Mouse (Mus musculus) limb, embryonic 15.5 days (tissue): ENCODE results near the gene Rps29. TPM values are rescaled to one million over a fixed set of nuclear protein-coding genes. Genes with fewer than 3 reads are reported as not detected.

Source experiments
- ATAC-seq: fragments of 200-750 bp; cut with Nextera tagmentation; 2 replicates; pipeline ENCODE4 v1.8.0; 2017; ENCODE audit warnings: low read depth, moderate TSS enrichment; ENCODE audit not compliant: insufficient number of reproducible peaks, low FRiP score, low TSS enrichment
- H3K27ac ChIP-seq: fragments of 300-500 bp; sonication (generic); 2 replicates; pipeline ENCODE4 v1.5.1; 2015; ENCODE audit warnings: moderate library complexity, mild to moderate bottlenecking, inconsistent platforms
- H3K27me3 ChIP-seq: fragments of 300-500 bp; sonication (generic); 2 replicates; pipeline ENCODE4 v1.6.1; 2015; ENCODE audit warnings: inconsistent platforms
- H3K36me3 ChIP-seq: fragments of 300-500 bp; sonication (generic); 2 replicates; pipeline ENCODE4 v1.6.1; 2015; ENCODE audit warnings: inconsistent platforms
- H3K4me1 ChIP-seq: fragments of 300-500 bp; sonication (generic); 2 replicates; pipeline ENCODE4 v1.6.1; 2015; ENCODE audit warnings: inconsistent platforms
- H3K4me2 ChIP-seq: fragments of 300-500 bp; sonication (generic); 2 replicates; pipeline ENCODE4 v1.6.1; 2015; ENCODE audit warnings: mild to moderate bottlenecking, inconsistent platforms
- H3K4me3 ChIP-seq: fragments of 300-500 bp; sonication (generic); 2 replicates; pipeline ENCODE4 v1.5.1; 2015; ENCODE audit warnings: mild to moderate bottlenecking, inconsistent platforms
- H3K9ac ChIP-seq: fragments of 300-500 bp; sonication (generic); 2 replicates; pipeline ENCODE4 v1.6.1; 2015; ENCODE audit warnings: inconsistent platforms
- H3K9me3 ChIP-seq: fragments of 300-500 bp; sonication (generic); 2 replicates; pipeline ENCODE4 v1.6.1; 2016; ENCODE audit warnings: inconsistent platforms
- WGBS: fragments of 180-500 bp; shearing (Covaris S2); methylation state at CpG from one replicate; pipeline ENCODE4 v1.1.7; 2015; 5-methylcytosine and 5-hydroxymethylcytosine counted together
- polyA plus RNA-seq: library from polyadenylated mRNA; unstranded; fragments of >200 nt; fragmentation: Nextera tagmentation; extraction: Ambion mirVana; gene quantifications from 2 replicates; pipeline ENCODE4 v1.2.1, GENCODE M21; 2015

Gene Rps29
- polyA plus RNA-seq, 1 experiment from 2014 or later = 1,758 TPM

- Histone ChIP-seq H3K4me1 (peaks cover 15% of the 10 kb centered on the region), H3K9ac (no peak overlapping the region), H3K9me3 (no peaks in the 10 kb centered on the region), H3K27me3 (no peaks in the 10 kb centered on the region), H3K4me3 (no peak overlapping the region), H3K36me3 (peaks cover 38% of the 10 kb centered on the region), H3K4me2 (no peak overlapping the region), H3K27ac (no peak overlapping the region)
- ATAC-seq = no peak
- 86% methylated on average over 5 of the region's 5 CpGs for WGBS
Measured at GRCm38 (mm10) chr12:69191396-69191795, 32.4 kb upstream of the Rps29 start.

DNA sequence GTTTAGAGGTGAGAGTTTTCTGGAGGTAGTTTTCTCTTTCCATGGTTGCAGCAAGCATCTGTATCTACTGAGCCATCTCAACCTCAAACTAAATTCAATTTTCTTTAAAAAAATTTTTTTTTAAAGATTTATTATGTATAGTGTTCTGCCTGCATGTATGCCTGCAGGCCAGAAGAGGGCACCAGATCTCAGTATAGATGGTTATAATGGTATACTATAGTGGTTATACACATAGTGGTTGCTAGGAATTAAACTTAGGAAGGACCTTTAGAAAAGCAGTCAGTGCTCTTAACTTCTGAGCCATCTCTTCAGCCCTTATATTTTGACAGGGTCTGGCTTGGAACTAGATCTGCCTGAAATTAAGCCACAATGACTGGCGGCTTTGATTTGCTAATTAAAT, 31.5 kb upstream of the Rps29 start:
- Histone ChIP-seq H3K36me3 (peaks cover 38% of the 10 kb centered on the region), H3K4me2 (no peak overlapping the region), H3K9me3 (no peaks in the 10 kb centered on the region), H3K4me3 (no peak overlapping the region), H3K27me3 (no peaks in the 10 kb centered on the region), H3K4me1 (peaks cover 10% of the 10 kb centered on the region), H3K9ac (no peak overlapping the region), H3K27ac (no peak overlapping the region)
- 77% methylated on average over 1 of the region's 1 CpGs for WGBS
- ATAC-seq = no peak

- no peak overlapping the region for H3K4me2 ChIP-seq
Measured at GRCm38 (mm10) chr12:69190074-69190473, 31.1 kb upstream of the Rps29 start.

GRCm38 (mm10) chr12:69186811-69187471, 28.0 kb upstream of the Rps29 start:
- no peak overlapping the region for H3K4me3 ChIP-seq
- 66% methylated on average over 5 of the region's 5 CpGs for WGBS

More at GRCm38 (mm10) chr12:69190074-69190473, 31.1 kb upstream of the Rps29 start:
- Histone ChIP-seq H3K36me3 (peaks cover 38% of the 10 kb centered on the region), H3K27ac (no peak overlapping the region), H3K4me3 (no peak overlapping the region), H3K27me3 (no peaks in the 10 kb centered on the region), H3K9me3 (no peaks in the 10 kb centered on the region), H3K9ac (no peak overlapping the region), H3K4me1 (peaks cover 13% of the 10 kb centered on the region)
- WGBS = 89% methylated on average over 9 of the region's 9 CpGs
- no peak for ATAC-seq

GRCm38 (mm10) chr12:69185371-69185770, 26.4 kb upstream of the Rps29 start:
- H3K4me3 ChIP-seq = peak overlapping the region; percentile 89
- H3K4me2 ChIP-seq = peak overlapping the region; percentile 80
- peaks cover 39% of the 10 kb centered on the region for H3K36me3 ChIP-seq
- peak overlapping the region; percentile 66; the same call in 1 of the 2 replicates for H3K9ac ChIP-seq
- no peaks in the 10 kb centered on the region for H3K9me3 ChIP-seq
- ATAC-seq = no peak
- H3K27me3 ChIP-seq = no peaks in the 10 kb centered on the region
- 79% methylated on average over 7 of the region's 7 CpGs for WGBS
- H3K4me1 ChIP-seq = peaks cover 17% of the 10 kb centered on the region
- no peak overlapping the region for H3K27ac ChIP-seq

More at GRCm38 (mm10) chr12:69186811-69187471, 28.0 kb upstream of the Rps29 start:
- Histone ChIP-seq H3K27ac (no peak overlapping the region), H3K4me1 (peaks cover 17% of the 10 kb centered on the region), H3K27me3 (no peaks in the 10 kb centered on the region), H3K9me3 (no peaks in the 10 kb centered on the region), H3K9ac (no peak overlapping the region), H3K36me3 (peaks cover 40% of the 10 kb centered on the region), H3K4me2 (no peak overlapping the region)
- no peak for ATAC-seq

GRCm38 (mm10) chr12:69184342-69185295, 25.6 kb upstream of the Rps29 start:
- 1% methylated on average over 82 of the region's 86 CpGs for WGBS

GRCm38 (mm10) chr12:69183583-69184308, 24.8 kb upstream of the Rps29 start, which contains the start of the genes Rpl36al and Mgat2:
Gene Rpl36al (minus strand): TSS chr12:69184083.
Gene Mgat2 (plus strand): TSS chr12:69184157.
- H3K4me3 ChIP-seq = peak within 1 kb of the TSS; percentile 89
- peak within 1 kb of the TSS; percentile 80 for H3K4me2 ChIP-seq
- H3K27me3 ChIP-seq = no peaks in the 10 kb centered on the region
- H3K27ac ChIP-seq = peak within 1 kb of the TSS; percentile 92
- peak within 1 kb of the TSS; percentile 76 for H3K9ac ChIP-seq
- H3K36me3 ChIP-seq = peaks cover 26% of the 10 kb centered on the region
- ATAC-seq = peak; percentile 99
- under 1% methylated on average over 83 of the region's 84 CpGs for WGBS
- no peaks in the 10 kb centered on the region for H3K9me3 ChIP-seq
- H3K4me1 ChIP-seq = peaks cover 17% of the 10 kb centered on the region

More at GRCm38 (mm10) chr12:69184342-69185295, 25.6 kb upstream of the Rps29 start:
- H3K27me3 ChIP-seq = no peaks in the 10 kb centered on the region
- H3K9ac ChIP-seq = peak overlapping the region; percentile 66
- peak overlapping the region; percentile 80 for H3K4me2 ChIP-seq
- no peaks in the 10 kb centered on the region for H3K9me3 ChIP-seq
- ATAC-seq = peak; percentile 65
- H3K27ac ChIP-seq = peak overlapping the region; percentile 92
- H3K36me3 ChIP-seq = peaks cover 32% of the 10 kb centered on the region
- H3K4me3 ChIP-seq = peak overlapping the region; percentile 89
- peaks cover 17% of the 10 kb centered on the region for H3K4me1 ChIP-seq

DNA sequence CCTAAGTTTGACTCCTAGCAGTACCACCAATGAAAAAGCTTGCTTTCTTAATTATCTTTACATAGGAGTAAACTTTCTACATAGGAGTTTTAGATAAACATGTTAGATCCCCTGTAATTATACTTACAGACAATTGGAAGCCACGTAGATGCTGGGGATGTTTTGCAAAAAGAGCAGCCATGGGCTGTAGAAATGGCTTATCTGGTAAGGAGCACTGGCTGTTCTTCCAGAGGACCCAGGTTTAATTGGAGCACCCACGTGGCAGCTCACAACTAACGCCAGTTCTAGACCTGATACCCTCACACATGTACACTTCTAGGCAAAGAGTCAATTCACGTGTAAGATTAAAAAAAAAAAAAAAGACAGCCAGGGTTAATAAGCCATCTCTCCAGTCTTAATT, 22.8 kb upstream of the Rps29 start:
- Histone ChIP-seq H3K27ac (no peak overlapping the region), H3K36me3 (peaks cover 13% of the 10 kb centered on the region), H3K4me3 (no peak overlapping the region), H3K27me3 (no peaks in the 10 kb centered on the region), H3K4me2 (no peak overlapping the region), H3K4me1 (peaks cover 12% of the 10 kb centered on the region), H3K9me3 (no peaks in the 10 kb centered on the region), H3K9ac (no peak overlapping the region)
- ATAC-seq = no peak
- WGBS = 88% methylated on average over 4 of the region's 4 CpGs

- 53% methylated on average over 5 of the region's 12 CpGs for WGBS
- Histone ChIP-seq H3K36me3 (peaks cover 28% of the 10 kb centered on the region), H3K9ac (no peak overlapping the region), H3K4me3 (no peak overlapping the region), H3K27me3 (no peaks in the 10 kb centered on the region), H3K4me1 (no peaks in the 10 kb centered on the region), H3K9me3 (no peaks in the 10 kb centered on the region), H3K4me2 (no peak overlapping the region), H3K27ac (no peak overlapping the region)
- ATAC-seq = no peak
Measured at GRCm38 (mm10) chr12:69179371-69179770, 20.4 kb upstream of the Rps29 start.

DNA sequence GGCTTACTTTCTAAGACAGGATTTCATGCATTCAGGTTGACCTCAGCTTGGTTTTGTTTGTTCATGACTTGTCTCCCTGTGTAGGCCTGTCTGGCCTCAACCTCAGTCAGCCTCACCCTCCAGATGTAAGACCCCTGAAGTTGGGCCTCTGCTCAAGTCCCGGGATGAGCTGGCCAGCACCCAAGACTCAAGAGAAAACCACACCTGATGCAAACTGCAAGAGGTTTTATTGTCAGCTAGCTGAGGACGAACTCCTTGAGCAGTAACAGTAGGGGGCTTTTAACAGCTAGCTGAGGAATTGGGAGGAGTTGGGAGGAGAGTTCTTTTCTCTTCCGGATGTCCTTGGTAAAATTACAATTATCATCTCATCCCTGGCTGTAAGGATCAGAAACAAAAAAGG, 18.5 kb upstream of the Rps29 start:
- WGBS = 70% methylated on average over 3 of the region's 3 CpGs

DNA sequence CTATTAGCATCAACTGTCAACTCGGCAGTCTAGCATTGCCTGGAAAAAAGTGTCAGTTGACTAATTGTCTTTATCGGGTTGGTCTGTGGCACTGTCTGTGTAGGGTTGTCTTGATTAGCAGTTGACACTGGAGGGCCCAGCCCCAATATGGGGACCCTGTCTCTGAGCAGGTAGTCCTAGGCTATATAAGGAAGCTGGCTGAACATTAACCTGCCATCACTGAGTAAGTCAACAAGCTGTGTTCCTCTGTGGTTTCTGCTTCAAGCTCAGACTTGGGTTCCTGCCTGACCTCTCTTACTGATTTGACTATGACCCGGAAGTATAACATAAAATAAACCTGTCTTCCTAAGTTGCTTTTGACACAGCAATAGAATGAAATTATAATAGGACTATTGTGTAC, 17.0 kb upstream of the Rps29 start:
- 87% methylated on average over 3 of the region's 3 CpGs for WGBS
- no peak overlapping the region for H3K9ac ChIP-seq
- H3K4me1 ChIP-seq = no peaks in the 10 kb centered on the region
- ATAC-seq = no peak
- no peak overlapping the region for H3K27ac ChIP-seq
- no peaks in the 10 kb centered on the region for H3K27me3 ChIP-seq
- peaks cover 17% of the 10 kb centered on the region for H3K36me3 ChIP-seq
- no peak overlapping the region for H3K4me3 ChIP-seq
- H3K4me2 ChIP-seq = no peak overlapping the region
- no peaks in the 10 kb centered on the region for H3K9me3 ChIP-seq

More for the DNA sequence above, 18.5 kb upstream of the Rps29 start:
- Histone ChIP-seq H3K27ac (no peak overlapping the region), H3K9ac (no peak overlapping the region), H3K36me3 (peaks cover 28% of the 10 kb centered on the region), H3K4me3 (no peak overlapping the region), H3K4me2 (no peak overlapping the region), H3K4me1 (no peaks in the 10 kb centered on the region), H3K9me3 (no peaks in the 10 kb centered on the region), H3K27me3 (no peaks in the 10 kb centered on the region)
- no peak for ATAC-seq
